Mouse (Mus musculus) hematopoietic stem cell, adult 5-6 weeks (primary cell): ENCODE data around the gene Gsg1l. TPM values are rescaled to one million over a fixed set of nuclear protein-coding genes. Genes with fewer than 3 reads are reported as not detected.

Experiments used
- ATAC-seq, 2 experiments: fragments of 125-278 bp in 1 of 2; replicated peaks in 1 of 2; 2 replicates each; pipeline ENCODE4 v1.8.0; 2016 to 2017; ENCODE audit warnings: inconsistent platforms in 2 of 2, mild to moderate bottlenecking in 2 of 2, moderate number of reproducible peaks in 2 of 2, low read depth in 1 of 2, moderate TSS enrichment in 1 of 2; ENCODE audit not compliant: low FRiP score in 2 of 2, poor library complexity in 2 of 2, severe bottlenecking in 2 of 2, insufficient read depth in 1 of 2, low TSS enrichment in 1 of 2
- total RNA-seq: library from RNA; stranded (forward); fragments of 172-1452, 232-1000 nt; gene quantifications from 2 replicates; pipeline ENCODE4 v1.2.3, GENCODE M21; 2017

Gene Gsg1l
- total RNA-seq, 1 experiment from 2014 or later: 0.05 TPM

DNA sequence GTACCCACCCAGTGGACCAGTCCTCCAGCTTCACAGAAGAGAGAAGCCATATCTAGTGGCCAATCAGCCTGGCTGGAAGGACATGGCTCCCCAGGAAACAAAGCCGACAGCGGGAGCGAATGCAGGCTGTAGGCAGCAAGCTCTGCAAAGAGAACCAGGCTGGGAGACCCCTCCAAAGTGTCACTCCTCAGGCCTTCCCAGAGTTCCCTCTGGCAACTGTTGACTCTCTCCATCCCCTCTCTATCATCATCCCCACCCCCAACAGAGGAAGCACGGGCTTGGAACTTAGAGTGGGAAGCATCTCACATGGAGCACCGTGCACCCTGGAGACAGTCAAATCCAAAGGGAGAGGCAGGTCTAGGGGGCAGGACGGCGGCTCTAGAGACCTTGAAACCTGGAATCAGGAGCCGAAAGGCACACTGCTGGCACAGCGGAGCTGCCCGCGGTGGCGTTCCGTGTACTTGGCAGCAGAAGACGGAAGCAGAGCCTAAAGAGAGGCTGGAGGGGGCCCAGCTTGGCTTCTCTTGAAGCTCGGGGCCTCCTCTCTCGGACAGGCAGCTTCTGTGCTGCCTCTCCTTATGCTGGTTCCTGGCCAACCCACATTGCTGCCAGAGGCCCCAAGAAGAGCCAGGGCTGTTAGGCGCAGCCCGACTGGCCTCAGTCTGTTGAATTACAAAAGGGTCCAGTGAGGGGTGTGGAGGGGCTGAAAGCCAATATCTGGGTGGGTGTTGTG, 41.3 kb downstream of the Gsg1l start:
- no peak for ATAC-seq

- ATAC-seq: no peak
Measured at GRCm38 (mm10) chr7:126039847-126040246, 42.4 kb downstream of the Gsg1l start.

- no peak for ATAC-seq
Measured at GRCm38 (mm10) chr7:126039247-126039835, 42.9 kb downstream of the Gsg1l start.

- no peak for ATAC-seq
Measured at GRCm38 (mm10) chr7:126038366-126039246, 43.6 kb downstream of the Gsg1l start.

GRCm38 (mm10) chr7:126035332-126035731, 46.9 kb downstream of the Gsg1l start:
- ATAC-seq: no peak

DNA sequence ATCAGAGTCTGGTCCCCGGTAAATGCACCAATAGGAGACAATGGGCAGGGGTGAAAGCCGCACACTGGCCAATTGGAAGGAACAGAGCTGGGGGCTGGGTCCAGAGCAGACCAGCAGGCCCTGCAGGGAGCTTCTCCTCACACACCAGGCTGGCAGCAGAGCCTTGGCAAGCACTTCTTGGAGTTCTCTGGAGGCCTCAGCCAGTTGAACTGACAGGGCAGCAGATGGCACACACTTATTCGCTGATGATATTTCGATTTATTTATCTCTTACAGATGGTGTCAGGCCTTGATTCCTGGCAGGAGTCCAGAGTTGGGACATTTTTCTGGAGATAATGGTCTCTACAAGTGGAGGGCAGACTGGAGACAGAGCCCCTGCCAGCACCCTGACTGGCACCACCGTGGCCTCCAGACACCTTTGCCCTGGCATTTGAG, 49.4 kb downstream of the Gsg1l start:
- no peak for ATAC-seq

DNA sequence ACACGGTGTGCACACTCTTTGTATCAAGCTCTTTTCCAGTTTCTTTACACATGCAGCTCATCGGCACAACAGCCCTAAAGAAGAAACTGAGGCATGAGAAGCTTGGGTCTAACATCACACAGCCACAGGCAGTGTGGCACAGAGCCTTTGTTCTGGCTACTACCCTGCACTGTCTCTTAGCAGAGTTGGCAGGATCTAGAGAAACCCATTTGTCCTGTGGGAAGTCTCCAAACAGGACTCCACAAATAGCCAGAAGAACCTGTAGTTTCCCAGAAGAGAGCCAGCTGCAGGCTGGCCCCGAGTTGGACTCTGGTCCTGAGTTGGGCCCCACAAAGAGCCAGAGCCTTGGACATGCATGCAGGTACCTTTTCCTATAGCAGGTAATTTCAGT, 49.9 kb downstream of the Gsg1l start:
- ATAC-seq: no peak

DNA sequence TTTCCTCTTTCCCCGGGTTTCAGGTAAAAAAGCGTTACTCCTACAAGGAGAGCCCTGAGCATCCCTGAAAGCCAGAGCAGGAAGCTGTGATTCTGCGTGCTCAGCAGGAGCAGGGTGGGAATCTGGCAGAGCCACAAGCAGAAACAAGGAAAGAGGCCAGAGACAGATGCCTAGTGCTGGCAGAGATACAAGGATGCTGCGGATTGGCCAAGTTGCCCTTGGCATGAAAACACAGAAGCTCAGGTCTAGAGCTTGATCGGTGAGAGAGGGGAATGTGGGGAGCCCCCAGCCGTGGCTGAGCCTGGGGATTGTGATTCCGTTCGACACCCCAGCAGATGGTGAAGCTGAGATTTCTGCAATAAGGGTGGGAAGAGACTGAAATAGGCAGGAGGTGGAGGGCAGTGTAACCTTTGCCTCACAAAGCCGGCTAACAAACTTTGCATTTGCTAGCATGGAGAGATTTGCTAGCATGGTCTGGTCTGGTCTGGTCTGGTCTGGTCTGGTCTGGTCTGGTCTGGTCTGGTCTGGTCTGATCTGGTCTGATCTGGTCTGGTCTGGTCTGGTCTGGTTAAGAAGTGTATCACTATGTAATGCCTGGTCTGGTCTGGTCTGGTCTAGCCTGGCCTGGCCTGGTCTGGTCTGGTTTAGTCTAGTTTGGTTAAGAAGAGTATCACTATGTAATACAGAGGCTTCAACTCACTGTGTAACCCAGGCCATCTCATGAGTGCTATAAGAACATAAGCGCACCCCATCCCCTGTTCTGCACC, 50.4 kb downstream of the Gsg1l start:
- ATAC-seq: no peak

GRCm38 (mm10) chr7:126027410-126027809, 54.8 kb downstream of the Gsg1l start:
- peak; percentile 23 to 27; a peak in 2 of 4 replicates for ATAC-seq

- no peak for ATAC-seq
Measured at GRCm38 (mm10) chr7:126026600-126026999, 55.6 kb downstream of the Gsg1l start.

- ATAC-seq: no peak
Measured at GRCm38 (mm10) chr7:126019966-126020365, 62.2 kb downstream of the Gsg1l start.

GRCm38 (mm10) chr7:126019321-126019720, 62.9 kb downstream of the Gsg1l start:
- ATAC-seq: no peak

DNA sequence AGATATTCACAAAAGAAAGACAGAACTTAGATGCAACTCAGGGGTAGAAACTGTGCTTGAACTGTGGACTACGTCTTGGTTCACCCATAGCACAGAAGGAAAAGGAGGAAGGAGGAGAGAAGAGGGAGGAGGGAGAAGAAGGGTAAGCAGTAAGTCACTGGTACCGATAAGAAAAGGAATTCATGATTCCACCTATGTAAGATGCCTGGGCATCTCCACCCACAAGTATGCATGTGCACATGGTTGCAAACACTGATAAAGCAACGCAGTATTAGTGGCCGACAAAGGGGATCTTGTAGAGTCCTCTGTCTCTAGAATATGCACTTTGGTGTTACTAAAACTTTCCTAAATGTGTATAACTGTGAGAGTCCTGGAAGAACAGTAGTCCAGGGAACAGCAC, 64.8 kb downstream of the Gsg1l start:
- ATAC-seq: no peak

DNA sequence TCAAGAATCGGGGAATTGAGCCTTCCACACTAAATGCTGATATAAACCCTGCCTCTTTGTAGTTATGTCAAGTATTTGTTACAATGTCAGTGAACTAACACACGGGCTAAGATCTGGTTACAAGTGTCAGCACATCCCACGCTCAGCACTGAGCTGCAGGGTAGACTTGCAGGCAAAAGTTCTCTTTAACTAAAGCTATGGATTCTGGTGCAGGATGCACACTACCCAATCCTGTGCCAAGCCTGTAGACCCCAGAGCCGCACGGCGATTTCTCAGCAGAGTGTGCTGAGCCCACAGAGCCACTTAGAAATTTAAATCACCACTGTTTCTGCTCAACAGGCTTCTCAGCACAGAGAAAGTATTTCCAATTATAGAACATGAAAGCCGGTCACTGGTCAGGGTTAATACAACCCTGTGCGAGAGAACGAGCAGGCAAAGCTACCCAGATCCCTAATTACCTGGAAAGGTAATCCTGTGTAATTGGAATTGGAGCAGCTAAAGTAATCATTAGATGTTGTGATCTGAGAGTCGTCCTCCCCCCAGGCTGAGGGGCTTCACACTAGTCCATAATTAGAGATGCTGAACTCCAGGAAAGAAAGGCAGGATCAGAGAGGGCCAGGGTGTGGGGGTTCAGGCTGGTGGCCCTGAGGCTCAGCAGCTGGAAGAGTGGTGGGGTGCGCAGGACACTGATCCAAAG, 69.7 kb downstream of the Gsg1l start:
- no peak for ATAC-seq

- no peak for ATAC-seq
Measured at GRCm38 (mm10) chr7:126008789-126009148, 73.4 kb downstream of the Gsg1l start.

DNA sequence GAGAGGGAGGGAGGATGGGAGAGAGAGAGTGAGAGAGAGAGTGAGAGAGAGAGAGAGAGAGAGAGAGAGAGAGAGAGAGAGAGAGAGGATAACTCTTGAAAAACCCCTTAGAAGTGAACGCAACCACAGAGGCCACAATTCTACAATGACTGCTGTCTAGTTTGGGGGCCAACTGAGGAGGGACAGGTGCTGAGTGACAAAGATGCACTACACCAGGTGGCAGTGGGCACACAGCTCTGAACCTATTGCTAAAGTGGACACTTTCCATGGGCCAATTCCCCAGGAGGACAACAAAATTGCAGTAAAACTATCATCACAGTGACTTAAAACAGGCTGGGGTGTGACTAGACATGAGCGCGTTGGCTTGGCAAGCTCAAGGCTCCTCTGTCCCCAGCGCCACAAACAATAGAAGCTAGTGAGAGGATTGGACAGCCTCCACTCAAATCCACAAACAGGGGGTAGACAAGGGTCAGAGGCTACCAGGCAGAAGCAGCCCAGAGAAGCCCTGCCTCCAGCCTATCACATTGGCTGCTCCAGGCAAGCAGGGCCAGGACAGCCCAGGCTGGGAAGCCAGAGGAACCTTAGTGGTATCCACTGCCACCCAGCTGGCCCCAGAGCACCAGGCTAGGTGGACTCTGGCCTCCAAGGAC, 73.9 kb downstream of the Gsg1l start:
- ATAC-seq: no peak
